29 mouse cellular contexts compared by ENCODE assay signal in genomic region chr15:78570170-78570569, GRCm38 (mm10). TPM values are rescaled to one million over a fixed set of nuclear protein-coding genes. Genes with fewer than 3 reads are reported as not detected.
DNase-seq lines count a peak whose midpoint lies in the region; ATAC-seq and TF ChIP-seq lines count a peak whose summit lies in the region.
"Had no signal": no experiment of that assay in that cellular context is flagged by ENCODE, and none has a peak within 500 bp of the region (broad histone marks: within the 10 kb centered on the region; RNA-seq: fewer than 3 reads in every experiment).

No protein-coding gene starts in this region.

- no peak overlapping the region for H3K27ac ChIP-seq in liver, embryonic 14.5 days
- H3K27ac ChIP-seq: embryonic facial prominence, embryonic 12.5 days; forebrain, embryonic 12.5 days; heart, adult 2 months; heart, embryonic 15.5 days; hindbrain, embryonic 13.5 days; kidney, postnatal 0 days; left cerebral cortex, adult 2 months; limb, embryonic 15.5 days; midbrain, embryonic 10.5 days; stomach, postnatal 0 days had no signal

- peaks cover 71% of the 10 kb centered on the region for H3K36me3 ChIP-seq in megakaryocyte, embryonic 14.5 days (replicated peaks; ENCODE audit: low read length)
- peaks cover 9% of the 10 kb centered on the region; the same call in 1 of the 2 replicates for H3K36me3 ChIP-seq in liver, embryonic 14.5 days (replicated peaks; ENCODE audit: control insufficient read depth, insufficient read depth, low read depth)
- H3K36me3 ChIP-seq: embryonic facial prominence, embryonic 12.5 days; forebrain, embryonic 12.5 days; heart, embryonic 15.5 days; hindbrain, embryonic 13.5 days; limb, embryonic 15.5 days; midbrain, embryonic 10.5 days had no signal

- H3K4me3 ChIP-seq in megakaryocyte, embryonic 14.5 days (replicated peaks), result peak overlapping the region; percentile 98
- no peak overlapping the region for H3K4me3 ChIP-seq in liver, embryonic 14.5 days (ENCODE audit: insufficient read depth in 1 of 2, low read depth in 2 of 2, low read length in 2 of 2)
- H3K4me3 ChIP-seq: embryonic facial prominence, embryonic 12.5 days; erythroblast, embryonic 14.5 days; forebrain, embryonic 12.5 days; heart, adult 2 months; heart, embryonic 15.5 days; hindbrain, embryonic 13.5 days; left cerebral cortex, adult 2 months; limb, embryonic 15.5 days; midbrain, embryonic 10.5 days; myocyte had no signal

- H3K9me3 ChIP-seq in megakaryocyte, embryonic 14.5 days, result 0 out of 2 replicates have a peak, but pooled peaks cover 5% of the 10 kb centered on the region
- H3K9me3 ChIP-seq in liver, embryonic 14.5 days (ENCODE audit: control insufficient read depth, low read length), result no peaks in the 10 kb centered on the region
- H3K9me3 ChIP-seq: embryonic facial prominence, embryonic 12.5 days; forebrain, embryonic 12.5 days; heart, embryonic 15.5 days; hindbrain, embryonic 13.5 days; limb, embryonic 15.5 days; midbrain, embryonic 10.5 days had no signal

- no peak for TF ChIP-seq CTCF in liver, embryonic 14.5 days (IDR thresholded peaks at IDR 0.05; ENCODE audit: low read depth)

- WGBS in liver, embryonic 14.5 days (ENCODE audit: insufficient replicate concordance), result 74% methylated on average over 5 of the region's 5 CpGs

- H3K27me3 ChIP-seq in megakaryocyte, embryonic 14.5 days (replicated peaks), result no peaks in the 10 kb centered on the region
- no peaks in the 10 kb centered on the region for H3K27me3 ChIP-seq in liver, embryonic 14.5 days (ENCODE audit: control insufficient read depth, insufficient read depth, low read length)
- H3K27me3 ChIP-seq: embryonic facial prominence, embryonic 12.5 days; forebrain, embryonic 12.5 days; heart, embryonic 15.5 days had no signal

- no peak for ATAC-seq in megakaryocyte, adult 5-6 weeks (ENCODE audit: poor library complexity, severe bottlenecking)
- no peak for ATAC-seq in liver, embryonic 14.5 days (ENCODE audit: insufficient read depth)
- ATAC-seq: midbrain, embryonic 16.5 days had no signal

- H3K9ac ChIP-seq in liver, embryonic 14.5 days (replicated peaks), result no peak overlapping the region; the same call in 1 of the 2 replicates
- H3K9ac ChIP-seq: embryonic facial prominence, embryonic 12.5 days; forebrain, embryonic 12.5 days; heart, embryonic 15.5 days; hindbrain, embryonic 13.5 days; limb, embryonic 15.5 days had no signal

- H3K4me1 ChIP-seq in megakaryocyte, embryonic 14.5 days, result peaks cover 93% of the 10 kb centered on the region
- peaks cover 25 to 39% of the 10 kb centered on the region in 2 experiments for H3K4me1 ChIP-seq in liver, embryonic 14.5 days (replicated peaks; ENCODE audit: control insufficient read depth in 2 of 2, insufficient read depth in 2 of 2, low read length in 1 of 2)
- H3K4me1 ChIP-seq: embryonic facial prominence, embryonic 12.5 days; forebrain, embryonic 12.5 days; hindbrain, embryonic 13.5 days; limb, embryonic 15.5 days had no signal

- TF ChIP-seq EP300 in liver, embryonic 14.5 days (IDR thresholded peaks at IDR 0.05; ENCODE audit: low read depth), result no peak

- DNase-seq in liver, embryonic 14.5 days (ENCODE audit: low read depth in 3 of 3, low spot score in 3 of 3), result no peak
- peak; percentile 52 to 63 for DNase-seq in thymus, postnatal 10 days (ENCODE audit: low spot score in 2 of 2)
- DNase-seq in cerebellum, adult 11 months, result no peak
- no peak for DNase-seq in ovary, postnatal 36 days (ENCODE audit: low spot score)
- DNase-seq in adrenal gland, postnatal 25 days, result no peak
- DNase-seq: adrenal gland, postnatal 36 days; cerebellum, adult 11-12 months; cerebellum, postnatal 10 days; gastrocnemius, postnatal 25 days; heart, adult 2 months; heart, postnatal 36 days; kidney, adult 18-20 months; left cerebral cortex, postnatal 4 days; lung, postnatal 4 days; right cerebral cortex, adult 18-20 months had no signal

- peak overlapping the region; percentile 83 for H3K4me2 ChIP-seq in liver, embryonic 14.5 days (ENCODE audit: low read depth)
- H3K4me2 ChIP-seq: embryonic facial prominence, embryonic 12.5 days; forebrain, embryonic 12.5 days; heart, embryonic 15.5 days; hindbrain, embryonic 13.5 days; limb, embryonic 15.5 days had no signal

RNA-seq across cellular contexts. Expression of gene Rac2, which starts 2.4 kb away (rescaled TPM):
- 860 and 3,464 TPM in 2 replicates for polyA plus RNA-seq in megakaryocyte, embryonic 14.5 days (2012; ENCODE audit: insufficient read depth, low replicate concordance)
- 581 and 637 TPM in 2 replicates for total RNA-seq in megakaryocyte, adult 5-6 weeks (2015)
- total RNA-seq in megakaryocyte, adult 5-6 weeks (2017), result 416 and 453 TPM in 2 replicates
- polyA plus RNA-seq in liver, embryonic 14.5 days (2012; rRNA removed), result 57.5 and 69.6 TPM in 2 replicates
- polyA plus RNA-seq in liver, embryonic 14.5 days (2014; fragmentation: Nextera tagmentation; extraction: Ambion mirVana), result 108 and 117 TPM in 2 replicates
- total RNA-seq in adrenal gland, postnatal 25 days (2021), result 2.7 and 4.5 TPM in 2 replicates
- polyA plus RNA-seq: myocyte had no signal

RNA-seq across cellular contexts. Expression of gene Sstr3, which starts 25.7 kb away (rescaled TPM):
- not detected in 2 replicates for polyA plus RNA-seq in megakaryocyte, embryonic 14.5 days (2012; ENCODE audit: insufficient read depth, low replicate concordance)
- total RNA-seq in megakaryocyte, adult 5-6 weeks (2015), result 0.02 TPM in 1 of 2 replicates, not detected in the other
- total RNA-seq in megakaryocyte, adult 5-6 weeks (2017), result not detected in 2 replicates
- polyA plus RNA-seq in liver, embryonic 14.5 days (2012; rRNA removed), result 0.01 and 0.02 TPM in 2 replicates
- polyA plus RNA-seq in liver, embryonic 14.5 days (2014; fragmentation: Nextera tagmentation; extraction: Ambion mirVana), result 0.03 TPM in 1 of 2 replicates, not detected in the other
- total RNA-seq in adrenal gland, postnatal 25 days (2021), result 0.58 and 0.76 TPM in 2 replicates
- total RNA-seq: gastrocnemius, postnatal 25 days; heart, adult 2 months; heart, postnatal 36 days had no signal
- polyA plus RNA-seq: embryonic facial prominence, embryonic 12.5 days; erythroblast, embryonic 14.5 days; heart, adult 2 months; myocyte had no signal

RNA-seq across cellular contexts. Expression of gene Cyth4, which starts 26.7 kb away (rescaled TPM):
- 27.7 and 31.6 TPM in 2 replicates for polyA plus RNA-seq in megakaryocyte, embryonic 14.5 days (2012; ENCODE audit: insufficient read depth, low replicate concordance)
- 137 and 141 TPM in 2 replicates for total RNA-seq in megakaryocyte, adult 5-6 weeks (2015)
- 263 and 285 TPM in 2 replicates for total RNA-seq in megakaryocyte, adult 5-6 weeks (2017)
- 6.4 and 7.6 TPM in 2 replicates for polyA plus RNA-seq in liver, embryonic 14.5 days (2012; rRNA removed)
- 4.3 and 4.9 TPM in 2 replicates for polyA plus RNA-seq in liver, embryonic 14.5 days (2014; fragmentation: Nextera tagmentation; extraction: Ambion mirVana)
- 7.5 and 7.6 TPM in 2 replicates for total RNA-seq in adrenal gland, postnatal 25 days (2021)

RNA-seq across cellular contexts. Expression of gene C1qtnf6, which starts 39.0 kb away (rescaled TPM):
- 22.8 and 31.2 TPM in 2 replicates for polyA plus RNA-seq in megakaryocyte, embryonic 14.5 days (2012; ENCODE audit: insufficient read depth, low replicate concordance)
- total RNA-seq in megakaryocyte, adult 5-6 weeks (2015), result 2.4 and 2.7 TPM in 2 replicates
- 0.89 TPM in 1 of 2 replicates, not detected in the other for total RNA-seq in megakaryocyte, adult 5-6 weeks (2017)
- polyA plus RNA-seq in liver, embryonic 14.5 days (2012; rRNA removed), result 4.1 and 4.6 TPM in 2 replicates
- polyA plus RNA-seq in liver, embryonic 14.5 days (2014; fragmentation: Nextera tagmentation; extraction: Ambion mirVana), result 4.7 and 5.0 TPM in 2 replicates
- 48.7 and 59.4 TPM in 2 replicates for total RNA-seq in adrenal gland, postnatal 25 days (2021)
- polyA plus RNA-seq: erythroblast, embryonic 14.5 days had no signal

Comparison
In these comparisons a context has a peak if more than half of its experiments do, and no peak if none do; other contexts are left out.
1. DNase-seq: peak in thymus, postnatal 10 days (2 of 2); none in liver, embryonic 14.5 days (0 of 3), cerebellum, adult 11 months (single experiment), ovary, postnatal 36 days (single experiment) and adrenal gland, postnatal 25 days (single experiment).
2. RNA of gene Rac2, which starts 2.4 kb away (total RNA-seq): 416 to 637 TPM in megakaryocyte, adult 5-6 weeks; 2.7 to 4.5 TPM in adrenal gland, postnatal 25 days; every median in the first group is over 10 times any median in the second.
3. RNA of gene Cyth4, which starts 26.7 kb away (total RNA-seq): 137 to 285 TPM in megakaryocyte, adult 5-6 weeks; 7.5 to 7.6 TPM in adrenal gland, postnatal 25 days; every median in the first group is over 10 times any median in the second.